Mouse (Mus musculus): ENCODE measurements around the gene Tbcd.
A peak's percentile ranks its signal among the peaks of the same experiment; 100 is the strongest.
"Not testable (repeated sequence)": the region's sequence is repeated elsewhere in the genome, so short reads cannot be mapped to it uniquely, and the experiment has no call there.

Gene Tbcd

GRCm38 (mm10) chr11:121652547-121653305, 201.0 kb downstream of the Tbcd start:
- DNase-seq (ENCODE audit: extremely low spot score, low spot score): peak; percentile 58

DNA sequence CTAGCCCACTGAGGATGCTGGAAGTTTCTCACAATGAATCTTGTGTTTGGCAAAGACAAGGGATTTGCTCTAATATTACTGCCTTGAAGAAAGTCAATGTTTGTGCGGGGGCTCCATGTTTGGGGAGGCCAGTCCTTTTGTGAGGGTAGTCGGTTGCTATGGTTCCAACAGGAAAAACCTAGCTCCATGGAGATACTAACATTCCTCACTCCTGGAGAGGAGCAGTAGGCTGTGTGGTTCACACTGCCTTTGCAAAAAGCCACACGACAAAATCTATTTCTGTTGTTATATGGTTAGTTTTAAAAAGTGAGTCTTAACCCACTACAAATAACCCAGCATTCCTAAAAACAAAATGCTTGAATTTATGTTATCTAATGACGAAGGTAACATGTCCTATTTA, 201.9 kb downstream of the Tbcd start:
- no peak for DNase-seq (ENCODE audit: extremely low spot score, low spot score)

DNA sequence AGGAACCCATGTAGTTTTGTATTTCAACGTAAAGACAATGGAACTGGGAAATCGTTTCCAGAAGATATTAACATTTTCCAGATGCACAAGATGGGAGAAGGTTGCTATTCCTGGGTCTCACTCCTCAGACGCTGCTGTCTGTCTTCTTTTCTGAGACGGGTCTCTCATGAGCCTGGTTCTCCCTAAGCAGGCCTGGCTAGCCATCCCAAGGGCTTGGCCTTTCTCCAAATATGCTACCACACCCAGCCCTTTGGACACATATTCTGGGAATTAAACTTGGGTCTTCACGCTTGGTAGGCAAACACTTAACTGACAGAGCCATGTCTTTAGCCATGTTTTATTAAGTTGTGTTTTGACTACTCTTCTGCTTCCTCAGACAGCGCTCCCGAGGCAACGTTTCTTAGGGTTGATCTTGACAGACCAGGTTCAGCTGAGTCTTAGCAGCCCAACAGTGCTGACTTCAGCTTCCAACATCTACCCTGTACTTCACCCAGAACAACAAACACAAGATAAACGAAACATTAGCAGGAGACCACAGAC, 202.7 kb downstream of the Tbcd start:
- DNase-seq (ENCODE audit: extremely low spot score, low spot score): no peak

DNA sequence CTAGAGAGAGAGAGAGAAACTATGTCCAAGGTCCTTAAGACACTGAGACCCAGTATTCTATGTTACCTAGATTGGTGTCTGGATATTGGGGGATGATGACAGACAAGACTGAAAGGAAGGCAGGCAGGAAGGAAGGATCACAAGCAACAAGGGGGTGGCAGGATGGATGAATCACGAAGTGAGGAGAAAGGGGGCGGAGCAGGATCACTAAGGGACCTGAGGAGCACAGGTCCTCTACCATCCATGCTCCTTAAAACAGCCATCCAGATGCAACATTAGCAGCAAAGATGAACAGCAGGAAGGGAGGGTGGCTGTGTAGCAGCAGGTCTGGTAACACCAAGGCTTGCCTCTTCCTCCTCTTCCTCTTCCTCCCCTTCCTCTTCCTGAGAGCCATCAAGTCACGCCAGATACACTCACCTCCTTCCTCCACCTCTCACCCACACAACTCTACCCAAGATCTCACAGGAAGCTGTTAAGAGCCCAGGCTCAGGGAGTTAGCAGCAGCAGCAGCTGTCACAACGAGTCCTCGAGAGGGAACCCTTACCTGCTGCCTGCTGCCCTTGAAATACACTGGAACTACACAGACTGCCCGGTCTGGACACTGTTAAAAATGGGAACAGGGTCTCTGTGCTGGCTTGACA, 203.5 kb downstream of the Tbcd start:
- no peak for DNase-seq (ENCODE audit: extremely low spot score, low spot score)

DNA sequence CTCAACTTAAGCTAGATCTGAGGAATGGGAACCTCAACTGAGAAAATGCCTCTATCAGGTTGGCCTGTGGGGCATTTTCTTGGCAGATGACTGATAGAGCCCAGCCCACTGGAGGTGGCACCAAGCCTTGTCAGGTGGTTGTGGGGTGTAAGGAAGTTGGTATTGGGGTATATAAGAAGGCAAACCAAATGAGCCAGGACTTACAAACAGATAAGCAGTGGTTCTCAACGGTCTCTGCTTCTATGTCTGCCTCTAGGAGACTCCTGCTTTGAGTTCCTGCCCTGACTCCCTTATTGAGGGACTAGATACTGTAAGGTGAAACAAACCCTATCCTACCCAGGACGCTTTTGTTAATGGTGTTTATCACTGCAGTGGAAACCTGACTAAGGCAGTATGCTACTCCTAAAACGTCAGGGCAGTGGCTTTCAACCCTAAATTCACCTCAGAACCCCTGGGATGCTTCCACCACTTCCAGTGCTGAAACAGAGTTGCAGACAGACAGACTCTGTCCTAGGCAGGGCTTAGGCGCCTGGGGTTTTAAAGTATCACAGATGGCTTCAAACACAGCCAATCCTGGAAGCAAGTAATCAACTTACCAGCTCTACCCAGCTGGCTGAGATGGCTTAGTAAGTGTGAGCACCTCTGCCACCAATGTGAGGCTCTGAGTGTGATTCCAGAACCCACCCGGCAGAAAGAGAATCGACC, 204.2 kb downstream of the Tbcd start:
- no peak for DNase-seq (ENCODE audit: extremely low spot score, low spot score)

- no peak for DNase-seq (ENCODE audit: extremely low spot score, low spot score)
Measured at GRCm38 (mm10) chr11:121658151-121658550, 206.4 kb downstream of the Tbcd start.

- not testable (repeated sequence) for DNase-seq (ENCODE audit: extremely low spot score, low spot score)
Measured at GRCm38 (mm10) chr11:121660604-121661003, 208.9 kb downstream of the Tbcd start.

- DNase-seq (ENCODE audit: extremely low spot score, low spot score): no peak
Measured at GRCm38 (mm10) chr11:121661116-121661515, 209.4 kb downstream of the Tbcd start.

Data from neural tube, embryonic 10.5 days (tissue).